Mouse (Mus musculus) kidney, postnatal 0 days (tissue): Measurements from ENCODE around the gene Gse1. TPM values are rescaled to one million over a fixed set of nuclear protein-coding genes. Genes with fewer than 3 reads are reported as not detected.

Experiments
- ATAC-seq: fragments of 200-750 bp; cut with Nextera tagmentation; replicated peaks from 2 replicates; pipeline ENCODE4 v1.8.0; 2017; ENCODE audit warnings: low read depth, moderate number of reproducible peaks, moderate TSS enrichment, moderate library complexity; ENCODE audit not compliant: low FRiP score
- DNase-seq: peaks from one replicate; pipeline ENCODE4 v3.0.0-alpha.2; 2016; ENCODE audit warnings: low spot score
- H3K27ac ChIP-seq: fragments of 300-500 bp; sonication (generic); 2 replicates; pipeline ENCODE4 v1.5.1; 2014; ENCODE audit warnings: mild to moderate bottlenecking
- H3K27me3 ChIP-seq: fragments of 300-500 bp; sonication (generic); 2 replicates; pipeline ENCODE4 v1.6.1; 2014; ENCODE audit warnings: low read length, mixed read lengths; ENCODE audit not compliant: insufficient read depth
- H3K36me3 ChIP-seq: fragments of 300-500 bp; sonication (generic); 2 replicates; pipeline ENCODE4 v1.6.1; 2014; ENCODE audit warnings: low read length, mixed read lengths; ENCODE audit not compliant: insufficient read depth
- H3K4me1 ChIP-seq: fragments of 300-500 bp; sonication (generic); replicated peaks from 2 replicates; pipeline ENCODE4 v1.6.1; 2014; ENCODE audit warnings: antibody characterized with exemption, low read length, mixed read lengths; ENCODE audit not compliant: insufficient read depth
- H3K4me2 ChIP-seq: fragments of 300-500 bp; sonication (generic); 2 replicates; pipeline ENCODE4 v1.6.1; 2014; ENCODE audit warnings: mild to moderate bottlenecking, low read length, moderate library complexity, mixed read lengths
- H3K4me3 ChIP-seq: fragments of 300-500 bp; sonication (generic); replicated peaks from 2 replicates; pipeline ENCODE4 v1.5.1; 2014; ENCODE audit warnings: low read depth, low read length
- H3K9ac ChIP-seq: fragments of 300-500 bp; sonication (generic); 2 replicates; pipeline ENCODE4 v1.6.1; 2014; ENCODE audit warnings: low read depth, low read length
- H3K9me3 ChIP-seq: fragments of 300-500 bp; sonication (generic); replicated peaks from 2 replicates; pipeline ENCODE4 v1.6.1; 2016; ENCODE audit warnings: low read length, inconsistent platforms, mixed read lengths
- CTCF ChIP-seq: IDR thresholded peaks from 2 replicates; pipeline ENCODE4 v1.5.1; 2016; ENCODE audit warnings: antibody characterized with exemption, low read depth, mild to moderate bottlenecking, moderate library complexity
- WGBS: fragments of 180-500 bp; shearing (Covaris S2); extraction: QIAGEN DNeasy Blood & Tissue Kit; methylation state at CpG from one replicate; pipeline ENCODE4 v1.1.7; 2014; 5-methylcytosine and 5-hydroxymethylcytosine counted together
- polyA plus RNA-seq: library from polyadenylated mRNA; unstranded; fragments of >200 nt; fragmentation: Nextera tagmentation; extraction: Ambion mirVana; gene quantifications from 2 replicates; pipeline ENCODE4 v1.2.1, GENCODE M21; 2015

Gse1 gene
- polyA plus RNA-seq, 1 experiment from 2014 or later = 8.4 TPM

DNA sequence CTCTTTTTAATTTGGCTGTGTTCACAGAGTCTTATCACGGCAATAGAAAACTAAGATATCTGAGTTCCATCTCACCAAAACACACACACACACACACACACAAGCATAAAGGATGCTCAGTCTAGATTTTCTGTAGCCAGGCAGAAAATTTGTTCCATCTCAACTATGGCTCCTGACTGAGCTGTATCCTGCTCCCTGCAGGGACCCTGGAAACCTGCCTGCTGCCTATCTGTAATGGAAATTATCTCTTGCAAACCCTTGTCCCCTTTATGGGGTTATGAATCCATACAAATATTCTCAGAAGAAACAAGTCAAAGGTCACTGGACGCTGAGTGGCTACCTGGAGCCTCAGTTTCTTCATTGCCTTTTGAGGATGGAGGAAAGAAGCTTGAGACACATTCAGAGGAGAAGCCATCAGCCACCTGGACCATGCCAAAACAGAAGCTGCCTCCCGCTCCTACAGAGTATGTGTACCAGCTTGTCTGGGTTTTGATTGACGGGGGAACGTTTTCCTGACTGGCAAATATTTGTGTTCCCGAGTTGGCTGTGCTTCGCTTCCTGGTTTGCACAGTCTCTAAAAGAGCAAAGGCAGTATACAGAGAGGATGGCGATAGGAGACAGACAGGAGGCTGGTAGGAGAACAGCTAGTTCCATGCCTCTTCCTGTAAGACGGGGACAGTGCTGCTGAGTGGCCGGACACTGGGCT, 363.5 kb downstream of the Gse1 start:
- no peak for DNase-seq
- no peak overlapping the region for H3K4me3 ChIP-seq
- TF ChIP-seq CTCF = no peak
- H3K36me3 ChIP-seq = no peaks in the 10 kb centered on the region
- no peak for ATAC-seq
- H3K9me3 ChIP-seq = no peaks in the 10 kb centered on the region
- no peaks in the 10 kb centered on the region for H3K27me3 ChIP-seq
- no peak overlapping the region for H3K27ac ChIP-seq
- 74% methylated on average over 10 of the region's 10 CpGs for WGBS
- H3K4me1 ChIP-seq = peaks cover 10% of the 10 kb centered on the region
- H3K9ac ChIP-seq = no peak overlapping the region
- no peak overlapping the region for H3K4me2 ChIP-seq

DNA sequence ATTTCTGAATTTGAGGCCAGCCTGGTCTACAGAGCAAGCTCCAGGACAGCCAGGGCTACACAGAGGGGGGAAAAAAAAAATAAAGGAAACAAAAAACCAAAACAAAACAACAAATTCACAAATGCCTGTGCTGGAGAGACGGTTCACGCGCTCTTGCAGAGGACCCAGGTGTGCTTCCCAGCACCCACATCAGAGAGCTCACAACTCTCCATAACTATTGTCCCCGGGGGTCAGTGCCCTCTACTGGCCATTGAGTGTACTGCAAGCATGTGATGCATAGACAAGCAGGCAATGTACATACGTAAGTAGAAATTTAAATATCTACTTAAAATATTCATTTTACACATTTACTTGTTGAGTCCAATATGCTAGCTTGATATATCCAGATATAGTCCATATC, 366.3 kb downstream of the Gse1 start:
- 91% methylated on average over 5 of the region's 5 CpGs for WGBS
- no peak overlapping the region for H3K4me2 ChIP-seq
- ATAC-seq = no peak

DNA sequence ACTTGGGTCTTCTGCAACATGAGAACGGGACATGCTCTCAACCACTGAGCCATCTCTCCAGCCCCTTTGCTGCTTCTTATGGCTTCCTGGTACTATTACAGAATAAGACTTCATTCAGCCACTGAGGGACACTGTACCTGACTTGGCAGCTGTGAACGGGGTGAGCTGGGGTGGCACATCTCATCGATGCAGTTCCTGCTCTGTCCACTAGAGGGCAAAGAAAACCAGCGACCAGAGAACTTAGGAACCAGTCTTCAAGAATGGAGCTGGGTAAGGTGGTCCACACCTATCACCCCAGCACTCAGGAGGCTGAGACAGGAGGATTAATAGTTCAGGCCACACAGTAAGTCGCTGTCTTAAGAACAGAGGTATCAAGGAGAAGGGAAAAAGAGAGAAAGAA, 367.7 kb downstream of the Gse1 start:
- DNase-seq (peak; percentile 68), ATAC-seq (no peak)
- no peak overlapping the region for H3K4me2 ChIP-seq
- TF ChIP-seq CTCF = peak; percentile 85
- H3K4me1 ChIP-seq = 0 out of 2 replicates have a peak, but pooled peaks cover 3% of the 10 kb centered on the region
- WGBS = 13% methylated on average over 5 of the region's 5 CpGs
- no peaks in the 10 kb centered on the region for H3K9me3 ChIP-seq
- H3K36me3 ChIP-seq = no peaks in the 10 kb centered on the region
- H3K27ac ChIP-seq = no peak overlapping the region
- H3K27me3 ChIP-seq = 0 out of 2 replicates have a peak, but pooled peaks cover 3% of the 10 kb centered on the region
- no peak overlapping the region for H3K4me3 ChIP-seq
- H3K9ac ChIP-seq = no peak overlapping the region

More for the DNA sequence above, 366.3 kb downstream of the Gse1 start:
- Histone ChIP-seq H3K9ac (no peak overlapping the region), H3K9me3 (no peaks in the 10 kb centered on the region), H3K27ac (no peak overlapping the region), H3K4me3 (no peak overlapping the region), H3K27me3 (0 out of 2 replicates have a peak, but pooled peaks cover 3% of the 10 kb centered on the region), H3K4me1 (peaks cover 9% of the 10 kb centered on the region; the same call in 1 of the 2 replicates), H3K36me3 (no peaks in the 10 kb centered on the region)
- peak; percentile 53 for TF ChIP-seq CTCF
- DNase-seq = no peak

GRCm38 (mm10) chr8:120598579-120598978, 370.3 kb downstream of the Gse1 start:
- H3K9ac ChIP-seq = no peak overlapping the region
- H3K4me3 ChIP-seq = no peak overlapping the region
- H3K4me1 ChIP-seq = 0 out of 2 replicates have a peak, but pooled peaks cover 3% of the 10 kb centered on the region
- ATAC-seq = no peak
- H3K4me2 ChIP-seq = peak overlapping the region; percentile 37
- no peak for DNase-seq
- no peaks in the 10 kb centered on the region for H3K9me3 ChIP-seq
- WGBS = 21% methylated on average over 24 of the region's 24 CpGs
- H3K27ac ChIP-seq = no peak overlapping the region
- no peak for TF ChIP-seq CTCF
- H3K27me3 ChIP-seq = 0 out of 2 replicates have a peak, but pooled peaks cover 3% of the 10 kb centered on the region
- no peaks in the 10 kb centered on the region for H3K36me3 ChIP-seq

DNA sequence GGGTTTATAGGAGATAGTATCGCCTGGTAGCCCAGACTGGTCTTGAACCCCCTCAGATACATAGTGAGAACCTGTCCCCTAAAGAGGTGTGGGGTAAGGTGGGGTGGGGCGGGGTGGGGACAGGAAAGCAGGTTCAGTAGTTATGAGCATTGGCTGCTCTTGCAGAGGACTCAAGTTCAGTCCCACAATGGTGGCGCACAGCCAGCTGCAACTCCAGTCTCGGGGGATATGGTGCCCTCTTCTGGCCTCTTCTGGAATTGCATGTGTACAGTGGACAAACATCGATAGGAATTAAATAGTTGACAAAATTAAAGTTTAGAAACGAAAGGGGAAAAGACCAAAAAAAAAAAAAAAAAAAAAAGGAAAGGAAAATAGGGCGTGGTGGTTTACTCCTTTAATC, 371.2 kb downstream of the Gse1 start:
- ATAC-seq (no peak), DNase-seq (peak; percentile 61)
- peak; percentile 83 for TF ChIP-seq CTCF
- H3K36me3 ChIP-seq = no peaks in the 10 kb centered on the region
- H3K9ac ChIP-seq = no peak overlapping the region
- no peaks in the 10 kb centered on the region for H3K9me3 ChIP-seq
- H3K4me1 ChIP-seq = 0 out of 2 replicates have a peak, but pooled peaks cover 3% of the 10 kb centered on the region
- 0 out of 2 replicates have a peak, but pooled peaks cover 3% of the 10 kb centered on the region for H3K27me3 ChIP-seq
- no peak overlapping the region for H3K27ac ChIP-seq
- H3K4me3 ChIP-seq = no peak overlapping the region
- WGBS = 62% methylated on average over 7 of the region's 7 CpGs
- H3K4me2 ChIP-seq = no peak overlapping the region

GRCm38 (mm10) chr8:120602672-120603071, 374.4 kb downstream of the Gse1 start:
- H3K27ac ChIP-seq = no peak overlapping the region
- no peak; the same call in 1 of the 2 replicates for ATAC-seq

More at GRCm38 (mm10) chr8:120602672-120603071, 374.4 kb downstream of the Gse1 start:
- Histone ChIP-seq H3K4me1 (0 out of 2 replicates have a peak, but pooled peaks cover 3% of the 10 kb centered on the region), H3K9ac (no peak overlapping the region), H3K36me3 (no peaks in the 10 kb centered on the region), H3K4me3 (no peak overlapping the region), H3K27me3 (0 out of 2 replicates have a peak, but pooled peaks cover 3% of the 10 kb centered on the region), H3K9me3 (no peaks in the 10 kb centered on the region), H3K4me2 (no peak overlapping the region)
- DNase-seq = peak; percentile 47
- 30% methylated on average over 6 of the region's 6 CpGs for WGBS
- no peak for TF ChIP-seq CTCF
